Mouse (Mus musculus) megakaryocyte, embryonic 14.5 days (primary cell): Measurements from ENCODE around the gene Marveld2.

Experiments
- FLI1 ChIP-seq: IDR thresholded peaks from 2 replicates; pipeline ENCODE4 v1.6.1; 2012; ENCODE audit warnings: low read length, inconsistent platforms, mixed read lengths
- GATA1 ChIP-seq: IDR thresholded peaks from 3 replicates; pipeline ENCODE4 v1.6.1; 2012; ENCODE audit warnings: mixed read lengths, low read length, inconsistent platforms, borderline replicate concordance

GRCm38 (mm10) chr13:100603738-100604095 lies 13.1 kb downstream of the Marveld2 start:
- TF ChIP-seq GATA1 (no peak), FLI1 (no peak)
